Mouse (Mus musculus): Measurements from ENCODE around the gene Clec16a.

Clec16a gene

GRCm38 (mm10) chr16:10524866-10525609 lies 20.1 kb upstream of the Clec16a start:
- ChIA-PET CTCF (interaction anchor here in 2 of 4 experiments (0.5 to 2.3 kb wide), 5 partner anchors 26 to 942 kb away, joined by 3 to 14 read pairs (median 4); no protein-coding TSS in a partner anchor), POLR2A (interaction anchor here in 2 of 4 experiments (0.8 to 2.6 kb wide), 6 partner anchors 18 to 236 kb away, joined by 3 to 9 read pairs (median 4); partner anchors contain the start of genes Dexi (in 1 of the 2) and Nubp1 (in 1 of the 2))

DNA sequence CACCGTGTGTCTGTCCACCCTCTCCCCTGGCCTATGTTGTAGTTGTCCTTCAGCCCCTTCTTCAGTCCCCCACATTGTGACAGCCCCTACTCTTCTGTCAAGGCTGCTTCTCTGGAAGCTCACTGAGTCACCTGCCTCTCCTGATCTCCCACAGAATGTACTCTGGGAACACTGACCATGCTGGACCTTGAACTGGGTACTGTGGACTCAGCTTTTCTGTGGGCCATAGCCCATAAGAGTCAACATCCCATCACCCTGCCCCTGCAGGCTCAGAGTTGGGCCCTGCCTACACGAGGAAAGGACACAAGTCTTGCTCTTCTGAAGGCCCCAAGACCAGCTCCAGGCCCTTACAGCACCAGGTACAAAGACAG lies 19.5 kb upstream of the Clec16a start:
- ChIA-PET CTCF (interaction anchor here in 2 of 4 experiments (0.6 to 2.3 kb wide), 3 partner anchors 109 to 134 kb away, joined by 5 to 14 read pairs (median 9); no protein-coding TSS in a partner anchor), POLR2A (interaction anchor here in 2 of 4 experiments (0.8 to 2.7 kb wide), 5 partner anchors 17 to 236 kb away, joined by 3 to 12 read pairs (median 5); partner anchors contain the start of genes Dexi (in 2 of the 2) and Nubp1 (in 1 of the 2))

- POLR2A ChIA-PET: interaction anchor here in 2 of 4 experiments (0.8 to 2.7 kb wide), 8 partner anchors 9 to 252 kb away, joined by 3 to 12 read pairs (median 6); partner anchors contain the start of genes Dexi (in 1 of the 2) and Nubp1 (in 1 of the 2)
- CTCF ChIA-PET: interaction anchor here in 3 of 4 experiments (0.6 to 1.7 kb wide), 6 partner anchors 9 to 356 kb away, joined by 3 to 7 read pairs (median 3); partner anchors contain the start of gene Dexi (in 1 of the 3)
Observed at GRCm38 (mm10) chr16:10527046-10527644, 18.0 kb upstream of the Clec16a start.

- ChIA-PET POLR2A (interaction anchor here in 2 of 4 experiments (1.0 to 6.3 kb wide), 8 partner anchors 10 to 116 kb away, joined by 3 to 63 read pairs (median 5); partner anchors contain the start of genes Dexi (in 2 of the 2) and Nubp1 (in 1 of the 2)), CTCF (interaction anchor here in 3 of 4 experiments (0.5 to 2.0 kb wide), 6 partner anchors 10 to 130 kb away, joined by 3 to 4 read pairs (median 4); partner anchors contain the start of gene Dexi (in 1 of the 3))
Observed at GRCm38 (mm10) chr16:10528382-10528781, 16.8 kb upstream of the Clec16a start.

DNA sequence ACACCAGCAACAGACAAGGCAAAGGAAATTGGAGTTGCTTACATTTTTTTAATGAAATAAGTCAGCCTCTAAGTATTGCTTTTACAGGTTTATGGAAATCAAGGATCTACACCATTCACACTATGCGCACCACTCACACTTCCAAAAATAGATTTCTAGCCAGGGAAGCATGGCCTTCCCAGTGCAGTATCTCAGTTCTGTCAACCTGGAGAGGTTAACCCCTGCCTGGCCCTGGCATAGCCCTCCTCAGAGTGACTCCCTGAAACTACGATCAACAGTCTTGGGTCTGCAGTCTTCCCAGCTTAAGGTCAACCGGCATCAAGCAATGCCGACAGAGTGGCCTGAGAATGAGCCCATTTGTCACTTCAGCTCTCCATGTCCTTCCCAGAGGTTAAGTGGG lies 15.0 kb upstream of the Clec16a start:
- POLR2A ChIA-PET: interaction anchor here in 3 of 4 experiments (0.6 to 6.3 kb wide), 9 partner anchors 11 to 254 kb away, joined by 3 to 63 read pairs (median 4); partner anchors contain the start of genes Dexi (in 2 of the 3), Clec16a (in 1 of the 3) and Nubp1 (in 1 of the 3)
- CTCF ChIA-PET: interaction anchor here in 2 of 4 experiments (1.0 to 2.6 kb wide), 6 partner anchors 9 to 504 kb away, joined by 3 to 11 read pairs (median 4); partner anchors contain the start of gene Dexi (in 1 of the 2)

GRCm38 (mm10) chr16:10533781-10534180 lies 11.4 kb upstream of the Clec16a start:
- ChIA-PET CTCF (interaction anchor here in 2 of 4 experiments (1.0 to 2.1 kb wide), 4 partner anchors 8 to 13 kb away, joined by 3 to 6 read pairs (median 4); partner anchors contain the start of gene Dexi (in 1 of the 2)), POLR2A (interaction anchor here in 2 of 4 experiments (0.6 to 6.3 kb wide), 5 partner anchors 8 to 122 kb away, joined by 3 to 63 read pairs (median 4); partner anchors contain the start of genes Dexi (in 2 of the 2) and Nubp1 (in 1 of the 2))

DNA sequence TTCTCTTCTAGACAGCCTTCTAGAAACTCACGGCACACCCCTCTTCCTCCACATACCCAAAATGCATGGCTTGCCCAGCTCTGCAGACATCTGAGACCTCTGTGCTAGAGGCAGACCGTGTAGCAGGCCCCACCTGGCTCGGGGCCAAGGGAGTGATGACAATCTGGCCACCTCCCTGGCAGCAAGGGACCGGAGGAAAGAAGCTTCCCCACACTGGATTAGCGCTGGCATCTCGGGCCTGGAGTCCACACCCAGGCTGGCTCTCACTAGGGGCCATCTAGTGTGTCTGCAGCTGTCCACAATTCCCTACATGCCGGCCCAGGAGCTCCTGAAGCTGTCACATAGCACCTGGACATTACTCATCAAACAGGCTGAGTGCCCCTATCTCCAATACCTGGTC lies 10.6 kb upstream of the Clec16a start:
- ChIA-PET POLR2A (interaction anchor here in 2 of 4 experiments (0.8 to 1.5 kb wide), 7 partner anchors 8 to 123 kb away, joined by 3 to 4 read pairs (median 3); partner anchors contain the start of genes Dexi (in 1 of the 2) and Nubp1 (in 1 of the 2)), CTCF (interaction anchor here in 2 of 4 experiments (0.6 to 1.4 kb wide), 4 partner anchors 11 to 165 kb away, joined by 3 to 4 read pairs (median 3); no protein-coding TSS in a partner anchor)

DNA sequence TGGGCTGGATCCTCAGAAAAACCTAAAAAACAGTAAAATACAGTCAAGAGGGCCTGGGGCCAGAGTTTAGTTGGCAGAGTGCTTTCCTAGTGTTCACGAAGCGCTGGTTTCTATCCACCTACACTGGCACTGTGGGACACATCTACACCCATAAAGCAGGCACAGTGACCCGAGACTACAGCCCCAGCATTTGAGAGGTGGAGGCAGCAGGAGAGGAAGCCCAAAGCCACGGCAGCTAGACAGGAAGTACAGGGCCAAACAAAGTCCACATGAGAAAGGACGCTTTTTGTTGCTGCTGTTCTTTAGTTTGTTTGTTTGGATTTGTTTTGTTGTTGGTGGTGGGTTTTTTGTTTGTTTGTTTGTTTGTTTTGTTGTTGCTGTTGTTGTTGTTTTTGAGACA lies 8.8 kb upstream of the Clec16a start:
- POLR2A ChIA-PET: interaction anchor here in 2 of 4 experiments (1.4 to 1.6 kb wide), 4 partner anchors 14 to 18 kb away, joined by 3 read pairs; no protein-coding TSS in a partner anchor
- CTCF ChIA-PET: interaction anchor here in 1 of 4 experiments (1.2 kb wide), 1 partner anchor 14 kb away, joined by 4 read pairs; no protein-coding TSS in a partner anchor

- POLR2A ChIA-PET: interaction anchor here in 3 of 4 experiments (0.7 to 1.4 kb wide), 5 partner anchors 19 to 329 kb away, joined by 3 to 8 read pairs (median 4); no protein-coding TSS in a partner anchor
- CTCF ChIA-PET: interaction anchor here in 3 of 4 experiments (0.5 to 1.4 kb wide), 6 partner anchors 14 to 332 kb away, joined by 3 to 17 read pairs (median 6); no protein-coding TSS in a partner anchor
Observed at GRCm38 (mm10) chr16:10536961-10537360, 8.2 kb upstream of the Clec16a start.

- CTCF ChIA-PET: interaction anchor here in 2 of 4 experiments (0.7 to 2.1 kb wide), 2 partner anchors 8 to 20 kb away, joined by 3 to 5 read pairs; no protein-coding TSS in a partner anchor
- POLR2A ChIA-PET: interaction anchor here in 3 of 4 experiments (0.6 to 5.3 kb wide), 19 partner anchors 9 to 782 kb away, joined by 3 to 63 read pairs (median 5); partner anchors contain the start of genes Nubp1 (in 1 of the 3), Snx29 (in 1 of the 3), Socs1 (in 1 of the 3) and Tvp23a (in 1 of the 3)
Observed at GRCm38 (mm10) chr16:10540763-10541597, 4.2 kb upstream of the Clec16a start.

DNA sequence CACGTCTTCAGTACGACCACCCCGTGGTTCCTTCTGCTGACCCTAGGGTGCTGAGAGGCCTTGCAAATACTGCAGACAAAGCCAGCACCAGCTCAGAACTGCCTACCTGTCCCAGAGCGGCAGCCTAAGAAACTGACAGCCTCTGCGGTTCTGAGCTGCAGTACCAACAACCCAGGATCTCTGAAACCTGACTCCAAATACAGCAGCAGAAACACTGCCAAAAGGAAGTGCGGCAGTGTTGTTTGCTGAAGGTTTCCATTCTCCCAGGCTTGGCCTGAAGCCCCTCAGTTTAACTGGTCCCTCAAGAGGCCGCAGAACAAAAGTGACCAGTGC lies 3.6 kb upstream of the Clec16a start:
- POLR2A ChIA-PET: interaction anchor here in 3 of 4 experiments (0.6 to 5.3 kb wide), 21 partner anchors 9 to 781 kb away, joined by 3 to 63 read pairs (median 3); partner anchors contain the start of genes Nubp1 (in 1 of the 3), Snx29 (in 1 of the 3), Socs1 (in 1 of the 3) and Tvp23a (in 1 of the 3)
- CTCF ChIA-PET: interaction anchor here in 2 of 4 experiments (0.6 to 2.1 kb wide), 5 partner anchors 8 to 261 kb away, joined by 3 to 15 read pairs (median 5); no protein-coding TSS in a partner anchor

- POLR2A ChIA-PET: interaction anchor here in 3 of 4 experiments (0.6 to 5.3 kb wide), 48 partner anchors 9 to 556 kb away, joined by 3 to 63 read pairs (median 4); partner anchors contain the start of genes Nubp1 (in 2 of the 3), Atf7ip2 (in 1 of the 3), Emp2 (in 1 of the 3) and Socs1 (in 1 of the 3)
- CTCF ChIA-PET: interaction anchor here (0.6 to 2.1 kb wide), 10 partner anchors 9 to 304 kb away, joined by 3 to 15 read pairs (median 4); no protein-coding TSS in a partner anchor
Observed at GRCm38 (mm10) chr16:10542266-10542665, 2.9 kb upstream of the Clec16a start.

DNA sequence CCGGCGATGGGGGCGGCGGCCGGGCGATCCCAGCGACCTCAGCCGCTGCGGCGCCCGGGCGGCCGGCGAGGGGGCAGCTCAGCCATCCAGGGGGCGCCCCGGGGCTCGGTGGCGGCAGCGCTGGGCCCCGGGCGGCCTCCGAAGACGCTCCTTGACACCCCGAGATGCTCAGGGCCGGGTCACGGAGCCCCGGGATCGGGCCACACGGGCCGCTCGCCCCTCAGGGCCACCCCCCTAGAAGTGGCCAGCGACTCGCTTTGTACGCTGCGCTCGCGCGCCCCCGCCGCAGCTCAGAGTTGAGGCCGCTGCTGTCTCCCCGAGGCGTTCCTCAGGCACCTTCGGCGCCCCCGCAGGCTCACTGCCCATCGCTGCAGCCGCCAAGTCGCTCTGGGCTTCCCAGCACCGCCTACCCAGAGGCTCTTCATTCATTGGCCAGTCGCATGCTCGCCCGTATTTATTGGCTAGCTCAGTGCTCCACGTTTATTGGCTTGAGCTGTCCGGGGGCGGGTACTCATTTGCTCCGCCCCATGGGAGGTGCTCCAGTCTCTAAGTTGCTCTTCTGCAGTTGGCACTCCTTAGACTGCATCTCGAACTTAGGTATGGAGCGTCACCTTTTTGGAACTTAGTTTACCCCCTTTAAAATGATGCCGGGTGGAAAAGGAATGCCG lies 2.3 kb upstream of the Clec16a start, which contains the start of gene Dexi:
TSS of gene Dexi (minus strand) at position 357 of the 668 bp plus-strand sequence.
- CTCF ChIA-PET: interaction anchor here (0.6 to 2.1 kb wide), 16 partner anchors 10 to 304 kb away, joined by 3 to 15 read pairs (median 3); partner anchors contain the start of gene Socs1 (in 1 of the 4)
- POLR2A ChIA-PET: interaction anchor here in 3 of 4 experiments (0.6 to 5.3 kb wide), 68 partner anchors 8 to 1679 kb away, joined by 3 to 63 read pairs (median 4); partner anchors contain the start of genes Nubp1 (in 2 of the 3), Tvp23a (in 2 of the 3), Atf7ip2 (in 1 of the 3) and Emp2 (in 1 of the 3)

GRCm38 (mm10) chr16:10546865-10547264 lies 1.7 kb downstream of the Clec16a start:
- ChIA-PET POLR2A (interaction anchor here in 1 of 4 experiments (1.4 to 1.9 kb wide), 2 partner anchors 10 to 130 kb away, joined by 4 to 9 read pairs; no protein-coding TSS in a partner anchor), CTCF (interaction anchor here in 2 of 4 experiments (0.7 to 1.4 kb wide), 2 partner anchors 26 to 147 kb away, joined by 3 to 8 read pairs; no protein-coding TSS in a partner anchor)

- ChIA-PET POLR2A (interaction anchor here in 2 of 4 experiments (1.6 to 2.1 kb wide), 2 partner anchors 12 to 18 kb away, joined by 3 to 6 read pairs; no protein-coding TSS in a partner anchor), CTCF (no interaction called here)
Observed at GRCm38 (mm10) chr16:10548938-10549337, 3.8 kb downstream of the Clec16a start.
